Mouse (Mus musculus) c-Kit-positive CD71-negative TER-119-negative erythroid progenitor cells, embryonic 14.5 days (primary cell): ENCODE data around the gene Rapgef5.
"Not testable (repeated sequence)": the region's sequence is repeated elsewhere in the genome, so short reads cannot be mapped to it uniquely, and the experiment has no call there.

Source experiments
- DNase-seq: peaks from one replicate; pipeline ENCODE4 v3.0.0-alpha.2; 2013; ENCODE audit warnings: low read depth

Rapgef5 gene

GRCm38 (mm10) chr12:117769113-117769512 lies 252.8 kb downstream of the Rapgef5 start:
- peak; percentile 45 for DNase-seq

DNA sequence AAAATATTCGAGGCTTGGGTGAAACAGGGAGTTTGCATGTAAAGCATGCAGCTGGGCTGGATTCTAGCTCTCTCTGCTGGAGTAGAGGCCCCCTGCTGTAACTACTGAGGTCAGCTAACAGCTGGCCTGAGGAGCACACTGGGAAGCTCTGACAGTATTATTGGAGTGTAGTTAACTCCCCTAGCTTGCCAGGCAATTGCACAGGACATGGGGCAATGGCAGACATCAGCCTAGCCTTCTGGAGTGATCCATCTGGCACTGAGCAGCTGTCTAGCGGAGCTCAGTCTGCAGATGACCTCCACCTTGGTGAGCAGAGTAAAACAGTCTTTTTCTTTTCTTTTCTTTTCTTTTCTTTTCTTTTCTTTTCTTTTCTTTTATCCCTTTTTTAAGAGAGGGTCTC lies 253.9 kb downstream of the Rapgef5 start:
- DNase-seq = no peak

DNA sequence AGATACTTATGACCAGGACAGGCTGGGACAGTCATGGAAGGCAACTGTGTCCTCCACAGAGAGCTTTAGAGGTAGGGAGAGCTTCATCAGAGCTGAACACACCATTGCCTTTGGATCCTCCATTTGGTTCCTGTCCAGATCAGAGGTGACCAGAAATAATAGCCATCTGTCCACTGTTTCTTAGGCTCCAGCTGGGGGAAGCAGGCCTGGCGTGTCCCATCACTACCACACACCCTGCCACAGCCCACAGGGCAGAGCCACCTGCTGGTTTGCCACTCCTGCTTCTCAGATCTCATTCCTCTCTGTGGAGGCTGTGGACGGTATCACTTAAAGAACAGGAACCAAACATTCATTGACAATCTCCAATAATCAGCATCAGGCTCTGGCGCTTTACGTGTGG lies 254.9 kb downstream of the Rapgef5 start:
- no peak for DNase-seq

GRCm38 (mm10) chr12:117772638-117773037 lies 256.4 kb downstream of the Rapgef5 start:
- DNase-seq = peak; percentile 43

DNA sequence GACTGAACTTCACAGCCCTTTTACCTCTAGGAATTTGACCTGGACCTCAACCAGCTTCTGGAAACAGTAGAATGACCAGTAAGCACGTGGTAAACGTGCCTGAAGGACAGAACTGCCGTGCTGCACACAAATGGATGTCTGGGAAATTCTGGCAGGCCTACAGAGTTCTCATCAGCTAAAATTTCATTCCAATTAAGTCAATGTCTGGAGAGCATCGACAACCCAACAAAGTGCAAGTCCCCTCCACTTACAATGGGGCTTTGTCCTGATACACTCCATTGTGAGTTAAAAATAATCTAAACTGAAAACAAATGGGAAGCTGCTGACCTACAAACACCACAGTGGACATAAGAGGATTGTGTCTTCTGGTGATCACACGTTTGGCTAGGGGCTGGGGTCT lies 260.6 kb downstream of the Rapgef5 start:
- no peak for DNase-seq

GRCm38 (mm10) chr12:117781360-117781759 lies 265.1 kb downstream of the Rapgef5 start:
- DNase-seq = no peak

- DNase-seq = no peak
Measured at GRCm38 (mm10) chr12:117783426-117783825, 267.1 kb downstream of the Rapgef5 start.

DNA sequence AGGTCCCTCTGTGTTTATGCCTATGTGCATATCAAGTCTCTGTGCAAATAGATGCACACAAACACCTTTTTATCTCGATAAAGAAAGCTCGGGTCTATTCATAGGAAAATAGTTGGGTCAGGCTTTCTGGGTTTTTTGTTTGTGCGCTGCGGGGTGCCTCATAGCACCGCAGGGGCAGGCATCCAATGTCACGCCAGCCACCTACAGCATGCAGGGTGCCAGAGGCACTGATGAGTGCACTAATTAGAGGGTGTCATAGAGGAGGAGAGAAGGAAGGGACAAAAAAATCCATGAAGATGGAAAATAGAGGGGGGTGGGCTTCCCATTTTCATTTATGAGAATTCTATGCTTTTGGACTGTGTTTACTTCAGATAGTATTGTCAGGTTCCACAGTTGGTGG lies 270.3 kb downstream of the Rapgef5 start:
- DNase-seq = no peak

GRCm38 (mm10) chr12:117788513-117789011 lies 272.3 kb downstream of the Rapgef5 start:
- no peak for DNase-seq

DNA sequence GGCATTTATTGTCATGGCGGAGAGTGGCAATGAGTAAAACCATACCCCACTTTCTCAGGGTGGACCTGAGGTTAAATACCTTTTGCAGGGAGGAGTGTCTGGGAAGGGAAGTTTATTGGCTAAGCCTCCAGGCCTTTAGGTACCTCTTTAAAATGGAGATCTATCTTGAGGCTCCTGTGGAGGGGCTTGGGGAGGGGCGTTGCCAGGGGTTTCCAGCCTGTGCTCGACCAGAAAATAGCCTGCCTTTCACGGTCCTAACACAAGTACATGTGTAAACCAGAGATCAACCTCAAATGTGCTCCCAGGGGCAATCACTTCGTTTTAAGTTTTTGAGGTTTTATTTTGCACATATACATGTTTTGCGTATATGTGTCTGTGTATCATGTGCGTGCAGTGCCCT lies 272.7 kb downstream of the Rapgef5 start:
- no peak for DNase-seq

DNA sequence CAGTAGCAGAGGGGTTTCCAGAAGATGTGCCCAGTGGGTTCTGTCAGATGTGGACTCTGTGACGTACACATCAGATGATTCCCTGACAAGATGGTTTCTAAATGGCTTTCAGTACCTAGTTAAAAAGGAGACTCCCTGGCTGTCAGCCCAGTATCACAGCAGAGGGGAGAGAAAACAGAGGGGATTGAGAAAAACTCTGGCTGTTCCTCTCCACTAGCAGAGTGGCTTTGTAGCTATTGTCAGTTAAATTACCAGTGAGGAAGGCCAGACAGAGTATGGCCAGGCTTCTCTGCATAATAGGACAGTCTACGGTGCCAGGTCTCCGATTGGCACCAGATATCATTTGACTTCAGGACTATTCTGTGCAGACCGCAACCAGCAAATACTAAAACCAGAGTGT lies 279.0 kb downstream of the Rapgef5 start:
- no peak for DNase-seq

GRCm38 (mm10) chr12:117803989-117804388 lies 287.7 kb downstream of the Rapgef5 start, which contains the start of gene Cdca7l:
TSS of gene Cdca7l (plus strand) at chr12:117804289.
- not testable (repeated sequence) for DNase-seq

DNA sequence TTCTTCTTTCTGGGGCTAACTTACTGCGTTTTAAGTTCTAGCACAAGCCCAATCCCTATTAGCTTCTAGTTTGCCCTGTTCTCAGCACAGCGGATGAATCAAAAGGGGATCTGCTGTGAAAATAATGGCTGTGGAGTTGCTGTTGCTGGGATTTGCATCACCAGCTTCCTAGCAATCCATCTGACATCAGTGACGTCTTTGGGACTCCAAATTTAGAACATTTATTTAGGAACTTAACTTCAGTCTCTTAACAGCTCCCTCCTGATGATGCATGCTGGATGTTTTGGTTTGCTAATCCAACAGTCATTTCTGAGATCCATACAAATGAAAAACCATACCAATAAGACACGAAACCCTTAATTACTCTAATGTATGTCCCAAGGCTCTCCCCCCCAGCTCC lies 289.3 kb downstream of the Rapgef5 start:
- no peak for DNase-seq

DNA sequence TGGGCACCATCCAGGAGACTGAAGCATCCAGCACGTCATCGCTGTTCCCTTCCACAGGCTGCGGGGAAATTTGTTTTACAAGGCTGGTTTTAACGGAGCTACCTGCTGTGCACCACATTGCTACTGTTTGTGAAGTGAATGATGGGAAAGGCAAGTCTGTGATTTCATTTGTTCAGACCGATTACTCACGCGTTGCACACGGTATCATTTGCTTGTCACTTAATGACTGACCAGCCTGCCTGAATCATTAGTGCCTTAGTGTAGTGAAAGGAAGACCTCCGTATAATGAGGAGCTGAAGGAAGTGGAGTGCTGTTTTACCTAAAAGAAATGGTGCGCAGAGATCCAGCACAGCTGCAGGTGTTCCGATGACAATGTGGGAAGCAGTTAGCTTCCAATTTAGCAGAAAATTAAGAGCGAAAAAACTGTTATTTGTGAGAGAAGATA lies 289.8 kb downstream of the Rapgef5 start:
- no peak for DNase-seq

- no peak for DNase-seq
Measured at GRCm38 (mm10) chr12:117806470-117806869, 290.2 kb downstream of the Rapgef5 start.

DNA sequence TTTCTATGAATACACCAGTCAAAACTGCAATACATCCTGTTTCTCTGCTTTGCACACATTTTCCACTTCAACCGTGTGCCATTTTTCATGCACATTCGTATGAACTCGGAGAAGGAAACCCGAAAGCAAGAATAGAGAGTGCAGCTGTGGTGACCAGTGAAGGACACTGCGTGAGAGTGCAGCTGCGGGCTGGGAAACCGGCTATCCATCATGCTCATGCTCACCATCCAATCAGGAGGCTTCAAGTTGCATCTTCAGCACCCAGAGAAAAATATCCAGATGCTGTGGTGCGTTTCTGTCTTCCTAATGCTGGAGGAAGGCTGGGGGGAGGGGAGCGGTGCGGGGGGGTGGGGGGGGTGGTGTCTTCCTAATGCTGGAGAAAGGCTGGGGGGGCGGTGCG lies 291.4 kb downstream of the Rapgef5 start:
- DNase-seq = no peak

DNA sequence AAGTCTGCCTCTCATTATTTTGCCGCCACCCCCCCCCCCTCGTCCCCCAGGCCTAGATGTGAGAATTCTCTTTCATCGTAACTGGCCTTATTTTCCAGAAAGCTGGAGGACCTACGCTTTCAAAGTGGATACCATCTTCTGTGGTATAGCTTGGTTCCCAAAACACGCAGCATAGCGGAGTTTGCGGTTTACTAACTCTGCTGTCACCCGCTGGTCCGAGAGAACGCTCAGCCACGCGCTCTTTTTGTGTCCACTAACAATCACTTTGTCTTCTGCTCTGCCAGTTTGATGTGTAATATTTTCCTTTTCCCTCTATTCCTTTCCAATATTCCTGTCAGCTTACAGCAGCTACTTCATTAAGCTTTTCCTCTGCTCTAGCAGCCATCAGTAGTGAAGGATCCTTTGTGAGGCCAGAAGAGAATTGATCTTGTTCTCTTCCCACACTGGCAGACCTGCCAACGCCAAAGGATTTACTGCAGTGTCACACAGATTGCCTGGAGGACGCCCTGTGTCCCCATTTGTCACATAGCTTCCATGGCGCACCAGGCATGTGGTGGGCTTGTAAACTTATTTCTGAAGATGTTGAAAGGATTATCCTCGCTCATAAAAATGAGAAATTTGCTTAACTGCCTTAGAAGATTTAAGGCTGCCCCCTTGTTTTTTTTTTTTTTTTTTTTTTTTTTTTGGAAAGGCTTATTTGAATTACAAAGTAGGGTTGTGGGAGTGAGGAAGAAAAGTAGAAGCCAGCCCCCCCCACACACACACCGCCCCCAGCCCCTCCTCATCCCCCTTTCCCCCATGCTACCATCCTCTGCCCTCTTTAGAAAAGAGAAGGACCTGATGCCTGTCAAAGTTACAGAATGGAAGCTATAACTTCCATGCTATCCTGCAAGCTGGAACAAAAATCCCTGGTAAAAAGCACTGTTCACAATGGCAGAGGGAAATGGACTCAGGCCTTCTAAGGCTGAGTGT lies 292.4 kb downstream of the Rapgef5 start:
- DNase-seq = no peak
